ENCODE assay signal across 13 mouse cellular contexts in genomic region chr1:39733876-39734275, GRCm38 (mm10). TPM values are rescaled to one million over a fixed set of nuclear protein-coding genes. Genes with fewer than 3 reads are reported as not detected.
A peak's percentile ranks its signal among the peaks of the same experiment; 100 is the strongest.
DNase-seq lines count a peak whose midpoint lies in the region; ATAC-seq and TF ChIP-seq lines count a peak whose summit lies in the region.
"Had no signal": no experiment of that assay in that cellular context is flagged by ENCODE, and none has a peak within 500 bp of the region (broad histone marks: within the 10 kb centered on the region; RNA-seq: fewer than 3 reads in every experiment).

No protein-coding gene starts in this region.

- 90% methylated on average over 10 of the region's 10 CpGs for WGBS in heart, embryonic 10.5 days
- 88% methylated on average over 10 of the region's 10 CpGs for WGBS in kidney, postnatal 0 days
- WGBS in heart, postnatal 0 days = 70% methylated on average over 10 of the region's 10 CpGs

- no peak overlapping the region for H3K9ac ChIP-seq in kidney, postnatal 0 days (ENCODE audit: low read depth, low read length)
- no peak overlapping the region for H3K9ac ChIP-seq in heart, postnatal 0 days (replicated peaks; ENCODE audit: low read depth, low read length)
- H3K9ac ChIP-seq: hindbrain, embryonic 12.5 days; midbrain, embryonic 13.5 days had no signal

- H3K36me3 ChIP-seq in heart, embryonic 10.5 days = no peaks in the 10 kb centered on the region
- no peaks in the 10 kb centered on the region for H3K36me3 ChIP-seq in kidney, postnatal 0 days (ENCODE audit: insufficient read depth, low read length)
- no peaks in the 10 kb centered on the region for H3K36me3 ChIP-seq in heart, postnatal 0 days (replicated peaks; ENCODE audit: control insufficient read depth, insufficient read depth, low read length)
- H3K36me3 ChIP-seq: G1E; hindbrain, embryonic 12.5 days; midbrain, embryonic 13.5 days had no signal

- no peaks in the 10 kb centered on the region for H3K9me3 ChIP-seq in heart, embryonic 10.5 days
- H3K9me3 ChIP-seq in kidney, postnatal 0 days (replicated peaks; ENCODE audit: low read length) = no peaks in the 10 kb centered on the region
- H3K9me3 ChIP-seq in heart, postnatal 0 days (replicated peaks; ENCODE audit: control insufficient read depth, low read length) = no peaks in the 10 kb centered on the region
- H3K9me3 ChIP-seq: G1E; hindbrain, embryonic 12.5 days; midbrain, embryonic 13.5 days had no signal

- no peak for ATAC-seq in kidney, postnatal 0 days (replicated peaks; ENCODE audit: low FRiP score, low read depth)
- no peak for ATAC-seq in heart, postnatal 0 days (ENCODE audit: insufficient read depth, low read depth)
- ATAC-seq: midbrain, embryonic 13.5 days had no signal

- H3K27ac ChIP-seq in heart, embryonic 10.5 days = peak overlapping the region; percentile 89
- H3K27ac ChIP-seq in kidney, postnatal 0 days = peak overlapping the region; percentile 69
- peak overlapping the region; percentile 67 for H3K27ac ChIP-seq in brown adipose tissue, adult 24 weeks (replicated peaks; ENCODE audit: low read depth, low read length)
- H3K27ac ChIP-seq in heart, postnatal 0 days (ENCODE audit: low read depth) = peak overlapping the region; percentile 84
- H3K27ac ChIP-seq: hindbrain, embryonic 12.5 days; midbrain, embryonic 13.5 days had no signal

- no peaks in the 10 kb centered on the region for H3K27me3 ChIP-seq in heart, embryonic 10.5 days (ENCODE audit: insufficient read depth, poor library complexity, severe bottlenecking)
- no peaks in the 10 kb centered on the region for H3K27me3 ChIP-seq in kidney, postnatal 0 days (ENCODE audit: insufficient read depth, low read length)
- no peaks in the 10 kb centered on the region for H3K27me3 ChIP-seq in heart, postnatal 0 days (ENCODE audit: control insufficient read depth, insufficient read depth, low read length)
- H3K27me3 ChIP-seq: hindbrain, embryonic 12.5 days; midbrain, embryonic 13.5 days had no signal

- no peak overlapping the region for H3K4me3 ChIP-seq in heart, embryonic 10.5 days
- no peak overlapping the region for H3K4me3 ChIP-seq in kidney, postnatal 0 days (replicated peaks; ENCODE audit: low read depth, low read length)
- H3K4me3 ChIP-seq in brown adipose tissue, adult 24 weeks (ENCODE audit: insufficient read depth, low read depth, low read length) = no peak overlapping the region
- H3K4me3 ChIP-seq in heart, postnatal 0 days (ENCODE audit: low read depth, low read length) = no peak overlapping the region
- H3K4me3 ChIP-seq: hindbrain, embryonic 12.5 days; midbrain, embryonic 13.5 days had no signal

- no peak for TF ChIP-seq CTCF in kidney, postnatal 0 days (IDR thresholded peaks at IDR 0.05; ENCODE audit: low read depth)
- no peak for TF ChIP-seq CTCF in heart, postnatal 0 days (IDR thresholded peaks at IDR 0.05; ENCODE audit: low read depth)

- H3K4me2 ChIP-seq in kidney, postnatal 0 days (ENCODE audit: low read length) = no peak overlapping the region
- H3K4me2 ChIP-seq in heart, postnatal 0 days (ENCODE audit: low read depth, low read length) = no peak overlapping the region; the same call in 1 of the 2 replicates
- H3K4me2 ChIP-seq: hindbrain, embryonic 12.5 days; midbrain, embryonic 13.5 days had no signal

- DNase-seq in heart, embryonic 10.5 days (ENCODE audit: low spot score) = no peak
- DNase-seq in heart, postnatal 14 days = no peak
- no peak for DNase-seq in kidney, postnatal 0 days (ENCODE audit: low spot score)
- no peak for DNase-seq in kidney, postnatal 10 days
- no peak for DNase-seq in heart, postnatal 0 days (ENCODE audit: low spot score)
- DNase-seq in urinary bladder, postnatal 25 days (ENCODE audit: low spot score) = no peak
- no peak for DNase-seq in thymus, postnatal 36 days
- DNase-seq: right cerebral cortex, postnatal 4 days had no signal

- intact Hi-C loops in heart, postnatal 14 days (cut with DNase I) = loop anchor here (2.0 kb wide), 2 partner anchors 19 to 47 kb away; no protein-coding TSS in a partner anchor

- H3K4me1 ChIP-seq in heart, embryonic 10.5 days = peaks cover 35% of the 10 kb centered on the region
- H3K4me1 ChIP-seq in kidney, postnatal 0 days (replicated peaks; ENCODE audit: insufficient read depth, low read length) = peaks cover 16% of the 10 kb centered on the region
- H3K4me1 ChIP-seq in brown adipose tissue, adult 24 weeks (ENCODE audit: control insufficient read depth, insufficient read depth, insufficient read length, low read length) = peaks cover 24% of the 10 kb centered on the region
- peaks cover 11% of the 10 kb centered on the region; the same call in 1 of the 2 replicates for H3K4me1 ChIP-seq in heart, postnatal 0 days (ENCODE audit: control insufficient read depth, insufficient read depth)

- no peak for TF ChIP-seq EP300 in heart, postnatal 0 days (IDR thresholded peaks at IDR 0.05; ENCODE audit: low read depth)

RNA-seq across cellular contexts. Expression of gene Rfx8, which starts 13.1 kb away (rescaled TPM):
- 0.73 and 1.4 TPM in 2 replicates for polyA plus RNA-seq in heart, embryonic 10.5 days (2016; fragmentation: Nextera tagmentation; extraction: Ambion mirVana)
- under 1 TPM; 0.32 to 0.36 TPM for total RNA-seq in heart, postnatal 14 days (2021)
- polyA plus RNA-seq in kidney, postnatal 0 days (2015; fragmentation: Nextera tagmentation; extraction: Ambion mirVana) = 0.22 and 0.29 TPM in 2 replicates
- not detected in 2 replicates for polyA plus RNA-seq in brown adipose tissue, adult 24 weeks (2012; ENCODE audit: insufficient read depth, insufficient read length, missing spikeins)
- not detected in 2 replicates for total RNA-seq in heart, postnatal 0 days (2014; rRNA removed; ENCODE audit: low replicate concordance)
- 0.68 and 0.71 TPM in 2 replicates for polyA plus RNA-seq in heart, postnatal 0 days (2015; fragmentation: Nextera tagmentation; extraction: Ambion mirVana)
- total RNA-seq: gastrocnemius, adult 18-20 months had no signal
- polyA plus RNA-seq: G1E had no signal
